Mouse (Mus musculus) thymus, adult 2 months (tissue): ENCODE results near the gene Vgf. TPM values are rescaled to one million over a fixed set of nuclear protein-coding genes. Genes with fewer than 3 reads are reported as not detected.
A peak's percentile ranks its signal among the peaks of the same experiment; 100 is the strongest.

Source experiments
- DNase-seq: peaks from one replicate; pipeline ENCODE4 v3.0.0; 2021
- H3K27ac ChIP-seq: fragments of 200-500 bp; 2 replicates; pipeline ENCODE4 v1.5.1; 2012; ENCODE audit warnings: low read length, control low read depth; ENCODE audit not compliant: control insufficient read depth, insufficient read depth
- H3K27me3 ChIP-seq: fragments of 200-500 bp; 2 replicates; pipeline ENCODE4 v1.6.1; 2012; ENCODE audit warnings: mild to moderate bottlenecking, low read length, moderate library complexity, mixed read lengths; ENCODE audit not compliant: control insufficient read depth, insufficient read depth
- H3K36me3 ChIP-seq: fragments of 200-500 bp; 2 replicates; pipeline ENCODE4 v1.6.1; 2012; ENCODE audit warnings: mild to moderate bottlenecking, low read length, moderate library complexity; ENCODE audit not compliant: control insufficient read depth, insufficient read depth
- H3K4me1 ChIP-seq: fragments of 200-500 bp; replicated peaks from 2 replicates; pipeline ENCODE4 v1.6.1; 2012; ENCODE audit warnings: low read length; ENCODE audit not compliant: control insufficient read depth, insufficient read depth
- H3K4me3 ChIP-seq: fragments of 200-500 bp; 2 replicates; pipeline ENCODE4 v1.5.1; 2012; ENCODE audit warnings: mild to moderate bottlenecking, low read length, control low read depth, moderate library complexity; ENCODE audit not compliant: control insufficient read depth, insufficient read depth
- CTCF ChIP-seq: fragments of 200-500 bp; IDR thresholded peaks from 2 replicates; pipeline ENCODE4 v1.5.1; 2012; ENCODE audit warnings: mild to moderate bottlenecking, control low read depth, low read length, moderate library complexity, borderline replicate concordance; ENCODE audit not compliant: control insufficient read depth, poor library complexity, insufficient read depth; ENCODE audit errors: extremely low read depth
- POLR2A ChIP-seq: fragments of 200-500 bp; IDR thresholded peaks from 2 replicates; pipeline ENCODE4 v1.6.1; 2012; ENCODE audit warnings: mild to moderate bottlenecking, low read length, control low read depth, moderate library complexity; ENCODE audit not compliant: control insufficient read depth, poor library complexity, insufficient read depth; ENCODE audit errors: extremely low read depth
- WGBS: fragments of 180-500 bp; shearing (Covaris S2); methylation state at CpG from one replicate; pipeline ENCODE4 v1.1.7; 2018; 5-methylcytosine and 5-hydroxymethylcytosine counted together
- polyA plus RNA-seq: library from polyadenylated mRNA; depleted of rRNA; stranded (reverse); fragments of >200 nt; gene quantifications from 2 replicates; pipeline ENCODE4 v1.2.3, GENCODE M21; 2012

Vgf gene
- polyA plus RNA-seq, 1 experiment, result 0.58 TPM

DNA sequence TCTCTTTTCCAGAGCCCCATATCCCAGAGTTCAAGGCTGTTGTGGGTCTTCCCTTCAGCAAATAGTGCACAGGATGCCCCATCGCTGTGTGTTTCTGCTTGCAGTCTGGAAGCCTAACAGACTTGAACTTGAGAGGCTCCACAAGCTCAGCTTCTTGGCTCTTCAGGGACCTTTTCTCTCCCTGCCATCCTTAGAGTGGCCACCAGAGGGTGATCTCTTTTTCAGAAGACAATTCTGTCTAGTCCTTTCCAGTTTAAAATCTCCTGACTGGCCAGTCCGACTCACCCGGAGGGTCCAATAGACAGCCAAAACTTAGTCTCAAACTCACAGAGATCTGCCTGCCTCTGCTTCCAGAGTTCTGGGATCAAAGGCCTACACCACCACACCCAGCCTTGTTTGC, 16.2 kb upstream of the Vgf start:
- Histone ChIP-seq H3K27ac (no peak overlapping the region), H3K36me3 (no peaks in the 10 kb centered on the region), H3K4me1 (no peaks in the 10 kb centered on the region), H3K27me3 (no peaks in the 10 kb centered on the region), H3K4me3 (no peak overlapping the region)
- peak; percentile 42 for DNase-seq
- TF ChIP-seq CTCF, result no peak
- TF ChIP-seq POLR2A, result no peak
- 21% methylated on average over 3 of the region's 3 CpGs for WGBS

DNA sequence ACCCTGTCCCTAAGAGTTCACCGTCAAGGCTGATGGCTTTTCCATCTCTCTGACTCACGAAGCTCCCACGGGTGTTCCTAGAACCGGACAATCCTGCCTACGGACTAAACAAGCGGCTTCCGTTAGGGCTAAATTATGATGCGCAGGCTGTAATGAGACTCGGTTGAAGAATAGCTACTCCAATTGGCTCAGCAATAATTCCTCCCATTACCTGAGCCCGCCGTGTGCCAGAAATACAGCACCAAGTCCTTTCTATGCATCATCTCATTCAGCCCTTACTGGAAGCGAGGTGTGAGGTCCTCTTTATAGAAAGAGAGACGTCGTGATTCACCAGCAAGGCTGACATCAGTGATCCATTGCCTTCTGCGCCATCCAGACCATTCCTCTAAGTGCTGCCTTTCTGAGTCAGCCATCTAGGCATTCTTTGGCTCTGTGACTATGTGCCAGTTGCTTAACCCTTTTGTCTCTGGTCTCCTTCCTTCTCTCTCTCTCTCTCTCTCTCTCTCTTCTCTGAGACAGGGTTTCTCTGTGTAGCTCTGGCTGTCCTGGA, 13.7 kb upstream of the Vgf start:
- Histone ChIP-seq H3K4me1 (no peaks in the 10 kb centered on the region), H3K36me3 (no peaks in the 10 kb centered on the region), H3K27me3 (no peaks in the 10 kb centered on the region), H3K4me3 (no peak overlapping the region), H3K27ac (no peak overlapping the region)
- 85% methylated on average over 15 of the region's 15 CpGs for WGBS
- no peak for TF ChIP-seq CTCF
- no peak for TF ChIP-seq POLR2A
- no peak for DNase-seq

DNA sequence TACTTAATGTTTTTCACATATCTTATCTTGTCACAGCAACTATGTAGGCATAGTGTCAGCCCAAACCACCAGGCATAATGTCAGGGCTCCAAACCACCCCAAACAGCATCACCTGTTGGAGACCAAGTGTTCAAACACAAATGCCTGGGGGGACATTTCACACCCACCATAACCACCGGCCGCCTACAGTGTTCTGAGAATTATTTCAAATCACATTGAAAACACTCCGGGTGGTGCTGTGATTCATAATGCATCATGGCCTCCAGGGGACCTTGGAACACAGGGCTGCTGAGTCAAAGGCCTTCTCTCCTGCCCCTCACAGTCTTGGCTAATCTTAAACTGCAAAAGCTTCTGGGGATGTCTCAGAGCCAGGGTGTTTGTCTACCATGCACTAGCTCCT, 10.3 kb upstream of the Vgf start:
- H3K27ac ChIP-seq, result no peak overlapping the region
- no peaks in the 10 kb centered on the region for H3K27me3 ChIP-seq
- no peak overlapping the region for H3K4me3 ChIP-seq
- 96% methylated on average over 3 of the region's 3 CpGs for WGBS
- no peak for TF ChIP-seq CTCF
- H3K4me1 ChIP-seq, result no peaks in the 10 kb centered on the region
- H3K36me3 ChIP-seq, result no peaks in the 10 kb centered on the region
- no peak for DNase-seq

DNA sequence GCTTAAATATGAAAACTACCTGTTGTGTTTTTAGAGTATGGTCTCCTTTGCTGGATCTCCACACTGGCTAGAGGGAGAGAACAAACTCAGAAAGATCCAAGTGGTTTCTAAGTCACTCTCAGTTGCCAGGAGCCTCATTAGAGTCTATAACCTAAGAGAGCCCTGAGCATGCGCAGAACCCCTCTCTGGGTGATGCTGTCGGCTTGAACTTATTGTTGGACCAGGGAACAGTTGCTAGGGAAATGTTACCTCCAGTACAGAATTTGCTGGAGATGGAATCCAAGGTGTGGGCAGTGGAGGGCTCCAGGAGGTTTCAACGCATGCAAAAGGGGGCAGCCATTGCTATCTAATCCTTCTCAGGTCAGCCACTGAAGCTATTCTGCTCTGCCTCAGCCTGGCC, 1.9 kb upstream of the Vgf start:
- TF ChIP-seq CTCF, result no peak
- TF ChIP-seq POLR2A, result no peak
- no peak for DNase-seq
- 54% methylated on average over 3 of the region's 3 CpGs for WGBS
- Histone ChIP-seq H3K4me3 (no peak overlapping the region), H3K27ac (no peak overlapping the region), H3K27me3 (peaks cover 7% of the 10 kb centered on the region; the same call in 1 of the 2 replicates), H3K36me3 (no peaks in the 10 kb centered on the region), H3K4me1 (0 out of 2 replicates have a peak, but pooled peaks cover under 1% of the 10 kb centered on the region)

DNA sequence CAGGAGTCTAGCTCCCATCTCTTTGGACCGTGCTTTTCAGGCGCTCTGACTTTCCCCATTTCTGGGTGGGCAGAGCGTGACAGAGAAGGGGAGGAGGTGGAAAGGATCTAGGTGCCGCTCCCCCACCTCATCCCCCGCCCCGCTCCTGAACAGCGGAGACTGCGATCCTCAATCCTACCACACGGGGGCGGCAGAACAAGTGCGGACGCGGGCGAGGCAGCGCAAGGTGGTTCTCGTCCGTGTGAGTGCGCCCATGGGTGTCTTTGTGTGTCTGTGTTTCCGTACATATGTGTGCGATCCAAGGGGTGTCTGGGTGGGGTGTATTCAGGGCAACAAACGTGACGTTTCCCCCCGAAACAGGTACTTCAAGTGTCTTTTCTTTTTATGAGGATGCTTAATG, 1.1 kb upstream of the Vgf start:
- DNase-seq, result peak; percentile 86
- H3K27ac ChIP-seq, result no peak overlapping the region
- no peak overlapping the region for H3K4me3 ChIP-seq
- H3K27me3 ChIP-seq, result peaks cover 7% of the 10 kb centered on the region; the same call in 1 of the 2 replicates
- H3K4me1 ChIP-seq, result peaks cover 8% of the 10 kb centered on the region
- 1% methylated on average over 23 of the region's 23 CpGs for WGBS
- TF ChIP-seq CTCF (peak; percentile 93), POLR2A (no peak)
- no peaks in the 10 kb centered on the region for H3K36me3 ChIP-seq

DNA sequence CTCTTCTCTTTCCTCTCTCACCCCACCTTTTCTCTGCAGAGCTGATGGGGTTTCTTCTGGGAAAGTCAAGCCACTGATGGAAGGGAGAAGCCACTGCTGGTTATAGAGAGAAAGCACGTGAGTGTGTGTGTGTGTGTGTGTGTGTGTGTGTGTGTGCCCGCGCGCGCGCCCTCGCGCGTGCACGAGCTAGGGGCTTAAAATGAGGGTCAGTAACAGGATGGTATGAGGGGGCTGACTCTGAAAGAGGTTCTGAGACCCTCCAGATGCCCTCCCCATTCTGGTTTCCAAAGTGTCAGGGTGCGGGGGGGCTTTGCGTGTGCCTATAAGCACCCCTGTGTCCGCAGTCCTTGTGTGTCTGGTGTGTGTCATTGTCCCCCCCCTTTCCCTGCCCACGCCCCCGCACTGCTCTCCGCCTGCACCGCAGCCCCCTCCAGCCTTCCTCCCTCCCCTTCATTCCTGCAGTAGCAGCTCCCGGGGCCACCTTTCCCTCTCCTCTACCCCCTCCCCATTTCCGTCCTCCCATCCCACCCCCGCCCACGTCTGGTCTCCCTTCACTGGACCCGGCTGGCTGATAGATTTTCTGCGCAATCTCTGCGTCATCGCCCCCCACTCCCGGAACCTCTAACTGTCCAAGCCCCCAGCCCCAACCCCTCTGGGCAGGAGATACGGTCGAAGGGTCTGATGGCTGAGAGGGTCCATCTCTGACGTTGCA, 2.5 kb downstream of the Vgf start:
- DNase-seq, result no peak
- Histone ChIP-seq H3K27me3 (peaks cover 23% of the 10 kb centered on the region), H3K36me3 (no peaks in the 10 kb centered on the region), H3K27ac (no peak overlapping the region), H3K4me3 (no peak overlapping the region), H3K4me1 (peaks cover 40% of the 10 kb centered on the region)
- no peak for TF ChIP-seq POLR2A
- TF ChIP-seq CTCF, result no peak
- WGBS, result 8% methylated on average over 29 of the region's 29 CpGs

DNA sequence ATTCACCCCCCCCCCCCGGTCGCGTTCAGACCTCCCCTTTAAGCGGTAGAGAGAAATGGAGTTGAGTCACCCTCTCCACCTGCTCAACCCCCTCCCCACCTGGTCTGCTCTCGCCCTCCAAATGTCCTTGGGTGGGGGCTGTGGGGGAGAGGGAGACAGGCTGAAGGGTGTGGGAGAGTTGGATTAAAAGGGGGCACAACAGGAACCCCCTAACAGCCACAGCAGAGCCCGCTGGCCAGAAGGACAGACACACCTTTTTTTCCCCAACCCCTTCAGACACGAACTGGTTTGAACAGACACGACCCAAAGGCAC, 3.0 kb downstream of the Vgf start:
- Histone ChIP-seq H3K4me1 (peaks cover 40% of the 10 kb centered on the region), H3K27ac (no peak overlapping the region), H3K27me3 (peaks cover 23% of the 10 kb centered on the region), H3K4me3 (no peak overlapping the region), H3K36me3 (no peaks in the 10 kb centered on the region)
- DNase-seq, result no peak
- TF ChIP-seq POLR2A (no peak), CTCF (no peak)
- 5% methylated on average over 8 of the region's 8 CpGs for WGBS
